Mouse (Mus musculus) adipose tissue, adult 10 weeks (tissue): ENCODE results near the gene Pp2d1. TPM values are rescaled to one million over a fixed set of nuclear protein-coding genes. Genes with fewer than 3 reads are reported as not detected.

Experiments used
- polyA plus RNA-seq: library from polyadenylated mRNA; stranded (reverse); fragments of 350-450 nt; fragmentation: Illumina TruSeq; extraction: RNeasy Lipid Tissue Mini Kit (QIAGEN cat#74804); gene quantifications from one replicate; pipeline ENCODE4 v1.2.3, GENCODE M21; 2014; ENCODE audit warnings: low read depth, low replicate concordance

Pp2d1 gene
- 1.3 TPM for polyA plus RNA-seq

GRCm38 (mm10) chr17:53539351-53539750 is at the start of gene Pp2d1:
TSS of gene Pp2d1 (minus strand) at chr17:53539451.

GRCm38 (mm10) chr17:53566161-53566918 is 27.1 kb upstream of the Pp2d1 start, which contains the start of gene Kat2b:
TSS of gene Kat2b (plus strand) at chr17:53566861.

GRCm38 (mm10) chr17:53478858-53479603 is 60.2 kb downstream of the Pp2d1 start, which contains the start of gene Rab5a:
TSS of gene Rab5a (plus strand) at chr17:53479234.

GRCm38 (mm10) chr17:53462603-53463495 is 76.4 kb downstream of the Pp2d1 start, which contains the start of gene Efhb:
TSS of gene Efhb (minus strand) at chr17:53463321.

Other genes starting within 250 kb of the Pp2d1 start
- 1.7 TPM for gene Efhb, start 76.1 kb downstream of the Pp2d1 start, polyA plus RNA-seq
- 65.4 TPM for gene Rab5a, start 60.2 kb downstream of the Pp2d1 start, polyA plus RNA-seq
- 28.0 TPM for gene Kat2b, start 27.4 kb upstream of the Pp2d1 start, polyA plus RNA-seq
- gene Sgo1, start 149.9 kb upstream of the Pp2d1 start, polyA plus RNA-seq = 0.60 TPM